Mouse (Mus musculus) Patski (cell line): ENCODE results near the gene Spink8. TPM values are rescaled to one million over a fixed set of nuclear protein-coding genes. Genes with fewer than 3 reads are reported as not detected.
"Not testable (repeated sequence)": the region's sequence is repeated elsewhere in the genome, so short reads cannot be mapped to it uniquely, and the experiment has no call there.

Experiments used
- ATAC-seq: fragments of 100-300 bp; one replicate; pipeline ENCODE4 v1.8.0; 2021
- CTCF ChIA-PET: fragments of 350-600 bp; sonication (Branson Sonifier 250); formaldehyde crosslinking; loops from one replicate; lab custom pipeline; 2022; ENCODE audit warnings: inconsistent platforms; lab: Charles Lee
- POLR2A ChIA-PET: fragments of 350-600 bp; sonication (Branson Sonifier 250); formaldehyde crosslinking; loops from one replicate; lab custom pipeline; 2022; ENCODE audit warnings: antibody characterized with exemption, inconsistent platforms; lab: Charles Lee
- DNase-seq: peaks from one replicate; pipeline ENCODE4 v3.0.0-alpha.2; 2011; ENCODE audit warnings: low read depth, low spot score
- H3K27me3 ChIP-seq: fragments of 371-371 bp; one replicate; pipeline ENCODE4 v1.5.1; 2021
- CTCF ChIP-seq: fragments of 100-300 bp; IDR thresholded peaks from one replicate; pipeline ENCODE4 v1.5.1; 2021
- in situ Hi-C: fragments of 300-500 bp; cut with MboI; formaldehyde crosslinking; loops from 3 replicates; pipeline ENCODE4 v1.11.1; 2018; ENCODE audit warnings: low pct_unique_long_range_greater_than_20kb, mixed read lengths
- polyA plus RNA-seq: library from polyadenylated mRNA; unstranded; gene quantifications from one replicate; pipeline ENCODE4 v1.2.3, GENCODE M21; 2021

Spink8 gene
- not detected for polyA plus RNA-seq

GRCm38 (mm10) chr9:109811980-109812379 is at the start of gene Spink8:
Spink8 (plus strand) TSS chr9:109812280.
- no peak for ATAC-seq
- TF ChIP-seq CTCF, result no peak
- in situ Hi-C loops, result no loop called here
- H3K27me3 ChIP-seq, result no peaks in the 10 kb centered on the region
- ChIA-PET CTCF (interaction anchor here (1.6 kb wide), 1 partner anchor 30 kb away, joined by 3 read pairs; no protein-coding TSS in a partner anchor), POLR2A (no interaction called here)
- no peak for DNase-seq

- POLR2A ChIA-PET, H3K27me3 ChIP-seq, CTCF ChIA-PET, in situ Hi-C loops, ATAC-seq, DNase-seq: not testable (repeated sequence)
Measured at GRCm38 (mm10) chr9:109766841-109767240, 45.2 kb upstream of the Spink8 start.

- H3K27me3 ChIP-seq, POLR2A ChIA-PET, ATAC-seq, in situ Hi-C loops, CTCF ChIA-PET, DNase-seq: not testable (repeated sequence)
Measured at GRCm38 (mm10) chr9:109790570-109790969, 21.5 kb upstream of the Spink8 start, which contains the start of gene Fbxw27. Fbxw27 (minus strand) TSS chr9:109790670.

GRCm38 (mm10) chr9:109795221-109795620 is 16.9 kb upstream of the Spink8 start:
- in situ Hi-C loops, result no loop called here
- ATAC-seq (no peak), DNase-seq (no peak)
- CTCF ChIA-PET, result no interaction called here
- TF ChIP-seq CTCF, result no peak
- POLR2A ChIA-PET, result no interaction called here
- H3K27me3 ChIP-seq, result no peaks in the 10 kb centered on the region

- CTCF ChIA-PET, result no interaction called here
- POLR2A ChIA-PET, result no interaction called here
- DNase-seq, result no peak
- no peak for ATAC-seq
- TF ChIP-seq CTCF, result no peak
- in situ Hi-C loops, result no loop called here
- H3K27me3 ChIP-seq, result no peaks in the 10 kb centered on the region
Measured at GRCm38 (mm10) chr9:109795811-109796210, 16.3 kb upstream of the Spink8 start.

GRCm38 (mm10) chr9:109798051-109798450 is 14.0 kb upstream of the Spink8 start:
- peak; percentile 67 for ATAC-seq
- DNase-seq, result no peak
- peak; percentile 61 for TF ChIP-seq CTCF
- CTCF ChIA-PET, result interaction anchor here (1.0 to 1.4 kb wide), 2 partner anchors 13 to 26 kb away, joined by 4 to 5 read pairs; no protein-coding TSS in a partner anchor
- POLR2A ChIA-PET, result no interaction called here
- in situ Hi-C loops, result no loop called here
- no peaks in the 10 kb centered on the region for H3K27me3 ChIP-seq

GRCm38 (mm10) chr9:109805596-109805995 is 6.5 kb upstream of the Spink8 start:
- in situ Hi-C loops, DNase-seq, POLR2A ChIA-PET, ATAC-seq, CTCF ChIA-PET, H3K27me3 ChIP-seq: not testable (repeated sequence)

GRCm38 (mm10) chr9:109806260-109806659 is 5.8 kb upstream of the Spink8 start:
- no peak for TF ChIP-seq CTCF
- ATAC-seq, result no peak
- no peaks in the 10 kb centered on the region for H3K27me3 ChIP-seq
- CTCF ChIA-PET, result no interaction called here
- POLR2A ChIA-PET, result no interaction called here
- in situ Hi-C loops, result no loop called here
- no peak for DNase-seq

GRCm38 (mm10) chr9:109806695-109807293 is 5.3 kb upstream of the Spink8 start:
- ChIA-PET POLR2A (no interaction called here), CTCF (interaction anchor here (1.8 kb wide), 1 partner anchor 16 kb away, joined by 4 read pairs; no protein-coding TSS in a partner anchor)
- in situ Hi-C loops, result no loop called here
- H3K27me3 ChIP-seq, result no peaks in the 10 kb centered on the region
- TF ChIP-seq CTCF, result no peak
- no peak for ATAC-seq
- DNase-seq, result no peak

- TF ChIP-seq CTCF, result no peak
- no peak for DNase-seq
- ATAC-seq, result no peak
- ChIA-PET POLR2A (no interaction called here), CTCF (interaction anchor here (1.8 kb wide), 1 partner anchor 15 kb away, joined by 4 read pairs; no protein-coding TSS in a partner anchor)
- H3K27me3 ChIP-seq, result no peaks in the 10 kb centered on the region
- in situ Hi-C loops, result no loop called here
Measured at GRCm38 (mm10) chr9:109807898-109808297, 4.2 kb upstream of the Spink8 start.

GRCm38 (mm10) chr9:109813424-109813823 is 1.3 kb downstream of the Spink8 start:
- POLR2A ChIA-PET, result no interaction called here
- no peaks in the 10 kb centered on the region for H3K27me3 ChIP-seq
- ATAC-seq, result no peak
- in situ Hi-C loops, result no loop called here
- no peak for TF ChIP-seq CTCF
- CTCF ChIA-PET, result no interaction called here
- no peak for DNase-seq
